Mouse (Mus musculus) retina, postnatal 1 day (tissue): ENCODE measurements around the gene Rfx3.
A peak's percentile ranks its signal among the peaks of the same experiment; 100 is the strongest.

Experiments
- DNase-seq: peaks from one replicate; pipeline ENCODE4 v3.0.0-alpha.2; 2012

The Rfx3 gene

DNA sequence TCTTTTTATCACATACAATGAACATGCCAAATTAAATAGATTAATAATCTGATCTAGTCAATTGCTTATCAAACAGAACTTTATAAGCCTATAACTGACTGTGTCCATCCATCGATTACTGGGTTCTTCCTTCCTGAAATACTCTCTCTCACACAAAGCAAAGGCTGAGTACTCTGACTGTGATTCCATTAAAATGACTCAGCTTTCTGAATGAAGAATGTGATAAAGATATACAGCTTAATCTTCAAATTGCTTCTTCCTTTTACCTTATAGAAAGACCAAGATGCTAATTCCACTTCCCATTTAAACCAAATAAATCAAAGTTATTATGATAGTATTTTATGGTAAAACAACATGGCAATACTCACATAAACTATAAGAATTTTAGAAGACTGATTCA is 105.8 kb downstream of the Rfx3 start:
- no peak for DNase-seq

DNA sequence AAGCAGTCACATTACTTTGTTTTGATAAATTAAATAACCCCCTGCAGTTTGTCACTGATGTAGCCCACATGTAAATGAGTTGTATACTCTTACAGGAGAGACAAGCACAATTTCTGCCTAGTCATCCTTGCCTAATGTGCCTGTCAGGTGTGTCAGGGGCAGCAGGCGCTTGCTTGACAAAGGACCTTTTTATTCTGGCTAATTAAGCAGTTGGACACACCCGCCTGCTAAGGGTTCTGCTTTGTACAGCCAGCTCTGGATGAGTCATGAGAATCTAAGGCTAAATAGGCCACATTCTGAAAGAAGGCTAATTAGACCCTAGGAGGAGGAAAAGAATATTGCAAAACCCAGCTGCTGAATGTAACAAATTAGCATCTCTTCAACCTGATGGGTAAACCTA is 106.3 kb downstream of the Rfx3 start:
- DNase-seq: peak; percentile 88

DNA sequence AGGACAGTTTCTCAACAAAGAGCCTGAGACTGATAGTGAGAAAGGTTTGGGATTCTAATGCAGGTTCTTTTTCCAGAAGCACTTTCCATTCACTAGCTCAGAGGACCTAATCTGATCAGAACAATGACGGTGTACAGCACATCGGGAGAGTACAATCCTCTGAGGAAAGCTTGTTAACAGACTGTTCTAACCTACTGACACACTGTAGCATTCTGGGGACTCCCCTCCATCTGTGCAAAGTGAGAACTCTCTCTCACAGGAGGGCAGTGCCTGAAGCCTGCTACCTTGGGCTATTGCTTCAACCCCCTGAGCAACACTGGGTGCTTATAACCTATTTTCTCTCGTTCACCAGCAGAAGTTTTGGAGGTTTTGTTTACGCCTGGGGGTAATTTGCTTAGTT is 106.8 kb downstream of the Rfx3 start:
- peak; percentile 60 for DNase-seq

DNA sequence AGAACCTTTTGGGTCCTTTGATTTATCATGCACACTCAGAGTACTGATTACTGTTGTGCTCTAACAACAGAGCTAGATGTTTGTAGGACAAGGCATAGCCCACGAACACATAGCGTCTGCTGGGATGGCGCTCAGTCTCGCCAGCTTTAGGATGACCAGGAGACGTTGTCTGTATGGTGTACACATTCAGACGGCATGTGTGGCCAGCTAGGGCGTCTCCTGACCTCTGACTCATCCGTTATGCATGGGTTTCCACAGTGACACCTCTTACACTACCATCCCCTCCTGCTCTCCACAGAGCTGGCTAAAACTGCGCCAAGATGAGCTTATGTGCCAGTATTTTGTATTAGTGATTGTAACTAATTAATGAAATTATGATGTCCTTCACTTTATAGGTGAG is 108.4 kb downstream of the Rfx3 start:
- no peak for DNase-seq

DNA sequence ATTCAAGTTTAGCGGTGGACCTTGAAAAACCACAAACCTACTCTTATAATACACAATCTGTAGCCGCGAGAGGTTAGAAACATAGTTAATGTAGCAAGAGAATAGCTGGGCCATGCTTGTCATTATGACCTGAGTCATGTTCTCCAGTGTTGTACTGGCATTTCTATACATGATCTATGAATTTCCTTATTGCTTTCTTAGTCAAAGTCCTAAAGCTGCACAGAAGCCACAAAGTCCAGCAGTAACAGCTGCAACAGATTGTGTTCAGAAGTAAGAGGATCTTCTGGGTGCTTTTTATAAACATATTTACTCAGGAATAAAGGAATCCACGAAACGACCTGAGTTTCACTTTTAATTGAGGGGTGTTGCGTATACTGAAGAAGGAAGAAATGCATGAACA is 109.3 kb downstream of the Rfx3 start:
- DNase-seq: no peak

DNA sequence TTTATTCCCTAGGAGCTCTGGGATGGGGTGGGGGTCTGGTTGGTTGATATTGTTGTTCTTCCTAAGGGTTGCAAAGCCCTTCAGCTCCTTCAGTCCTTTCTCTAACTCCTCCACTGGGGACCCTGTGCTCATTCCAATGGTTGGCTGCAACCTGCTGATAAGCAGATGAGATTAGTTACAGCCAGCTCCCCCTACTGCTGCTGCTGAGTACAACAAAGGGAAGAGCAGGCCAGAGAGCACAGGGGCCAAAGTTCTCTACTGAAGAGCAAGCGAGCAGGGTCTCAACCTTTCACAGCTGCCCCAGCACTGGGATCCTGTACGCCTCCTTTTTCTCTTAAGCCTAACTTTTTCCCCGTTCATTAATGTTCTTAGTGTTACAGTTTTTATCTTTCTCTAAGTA is 126.4 kb downstream of the Rfx3 start:
- DNase-seq: no peak

DNA sequence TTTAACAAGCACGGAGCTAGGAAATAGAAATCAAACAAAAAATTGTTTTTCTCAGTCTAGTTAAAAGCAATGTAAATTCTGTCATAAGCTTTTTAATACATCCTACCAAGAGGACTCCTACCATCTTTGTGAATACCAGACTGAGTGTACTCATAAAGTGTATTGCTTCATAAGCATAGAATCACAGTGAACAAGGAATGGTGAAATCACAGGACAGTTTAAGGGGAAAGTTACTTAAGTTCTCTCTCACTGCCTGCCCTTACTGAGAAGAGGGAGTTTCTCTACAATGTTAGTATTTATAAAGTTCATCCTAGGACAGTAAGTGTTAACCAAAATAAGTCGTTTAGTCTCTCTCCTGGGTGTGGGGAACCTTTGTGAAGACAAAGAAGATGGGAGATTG is 133.5 kb downstream of the Rfx3 start:
- DNase-seq: no peak

DNA sequence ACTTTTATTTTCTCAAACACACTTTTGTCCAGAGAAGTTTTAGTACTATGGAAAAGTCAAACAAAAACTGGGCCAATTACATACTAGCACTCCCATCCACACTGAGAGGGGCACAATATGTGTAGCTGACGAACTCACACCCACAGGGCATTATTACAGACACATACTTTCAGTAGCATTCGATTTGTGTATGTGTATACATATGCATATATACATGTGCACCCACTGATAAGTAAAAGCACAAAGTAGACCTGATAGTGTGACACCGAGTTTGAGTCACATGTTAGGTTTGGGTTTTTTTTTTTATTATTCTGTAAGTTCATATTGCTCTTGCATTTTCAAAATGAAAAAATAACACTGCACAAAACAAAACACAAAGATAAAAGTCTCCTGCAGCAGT is 140.2 kb downstream of the Rfx3 start:
- DNase-seq: no peak

DNA sequence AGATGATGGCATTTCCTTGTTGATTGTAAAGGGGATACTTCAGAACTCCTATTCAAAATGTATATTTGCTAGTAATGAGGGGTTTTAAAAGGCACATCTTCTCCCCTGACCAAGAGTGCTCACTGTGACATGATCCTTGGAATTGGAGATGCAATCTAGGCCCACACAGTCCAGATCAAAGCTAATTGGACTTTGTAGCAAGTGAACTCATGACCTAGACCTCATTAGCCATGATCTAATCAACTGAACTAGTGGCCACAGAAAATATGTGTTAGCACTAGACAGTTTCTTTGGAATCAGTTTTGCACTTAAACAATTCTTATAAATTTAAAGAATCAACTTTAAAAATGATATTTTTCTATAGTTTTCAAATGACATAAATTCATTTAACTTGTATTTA is 151.3 kb downstream of the Rfx3 start:
- peak; percentile 69 for DNase-seq

DNA sequence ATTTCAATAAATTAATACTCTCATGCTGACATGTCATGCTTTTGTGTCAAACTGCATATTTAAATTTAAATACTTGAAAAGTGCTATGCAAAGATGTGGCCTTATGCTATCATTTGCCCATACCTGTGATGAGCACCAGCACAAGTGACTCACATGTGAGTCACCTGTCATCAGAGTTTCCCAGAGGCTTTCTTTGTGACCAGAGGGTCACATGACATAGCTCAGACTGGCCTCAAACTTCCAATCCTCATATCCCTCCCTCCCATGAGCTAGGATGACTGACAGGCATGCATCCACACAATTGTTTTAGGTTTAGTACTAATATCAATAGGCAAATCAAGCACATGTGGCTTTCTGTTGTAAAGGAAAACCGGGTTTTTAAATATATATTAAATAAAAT is 162.0 kb downstream of the Rfx3 start:
- no peak for DNase-seq

DNA sequence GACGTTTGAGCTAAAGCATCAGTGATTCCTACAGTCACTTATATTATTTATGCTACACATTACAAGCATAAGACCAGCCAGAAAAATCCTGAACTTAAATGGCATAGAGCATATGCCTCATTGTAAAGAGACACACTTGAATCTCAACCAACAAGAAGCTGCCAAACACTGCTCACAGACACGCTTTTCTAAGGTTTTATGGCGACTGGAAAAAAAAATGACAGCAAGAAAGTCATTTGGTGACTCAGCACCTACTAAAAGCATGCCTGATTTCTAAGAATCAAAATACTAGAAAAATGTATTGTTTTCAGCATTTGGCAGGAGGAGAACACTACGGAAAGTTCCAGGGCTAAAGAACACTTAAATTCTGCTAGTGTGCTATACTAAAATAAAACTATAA is 163.9 kb downstream of the Rfx3 start:
- DNase-seq: no peak

DNA sequence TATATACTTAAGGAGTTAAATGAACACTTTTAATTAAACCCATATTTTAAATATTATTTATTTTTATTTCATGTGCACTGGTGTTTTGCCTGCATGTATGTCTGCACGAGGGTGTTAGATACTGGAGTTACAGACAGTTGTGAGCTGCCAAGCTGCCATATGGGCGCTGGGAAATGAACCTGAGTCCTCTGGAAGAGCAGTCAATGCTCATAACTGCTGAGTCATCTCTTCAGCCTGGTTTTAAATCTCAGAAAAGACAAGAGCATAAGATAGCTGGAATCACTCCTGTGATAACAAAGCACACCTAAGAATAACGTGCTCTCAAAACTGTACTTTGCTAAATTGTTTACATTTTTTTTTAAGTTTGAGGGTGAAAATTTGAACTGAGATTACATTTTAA is 172.3 kb downstream of the Rfx3 start:
- DNase-seq: peak; percentile 19

DNA sequence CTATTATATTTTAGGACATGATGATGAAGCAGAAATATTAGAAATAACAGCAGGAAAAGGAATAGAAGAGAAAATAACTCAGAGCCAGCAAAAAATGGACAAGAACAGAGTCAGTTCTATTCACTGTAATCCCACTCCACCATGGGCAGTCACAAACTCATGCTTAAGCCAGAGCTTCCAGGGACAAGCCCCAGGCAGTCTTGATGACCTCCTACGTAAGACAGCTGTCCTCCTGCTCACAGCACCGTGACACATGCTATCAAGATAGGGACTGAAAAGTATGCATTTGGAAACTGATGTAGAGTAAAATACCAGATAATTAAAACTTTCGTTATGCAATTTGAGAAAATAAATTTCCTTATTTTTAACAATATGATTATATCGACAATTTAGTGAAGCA is 172.9 kb downstream of the Rfx3 start:
- no peak for DNase-seq

DNA sequence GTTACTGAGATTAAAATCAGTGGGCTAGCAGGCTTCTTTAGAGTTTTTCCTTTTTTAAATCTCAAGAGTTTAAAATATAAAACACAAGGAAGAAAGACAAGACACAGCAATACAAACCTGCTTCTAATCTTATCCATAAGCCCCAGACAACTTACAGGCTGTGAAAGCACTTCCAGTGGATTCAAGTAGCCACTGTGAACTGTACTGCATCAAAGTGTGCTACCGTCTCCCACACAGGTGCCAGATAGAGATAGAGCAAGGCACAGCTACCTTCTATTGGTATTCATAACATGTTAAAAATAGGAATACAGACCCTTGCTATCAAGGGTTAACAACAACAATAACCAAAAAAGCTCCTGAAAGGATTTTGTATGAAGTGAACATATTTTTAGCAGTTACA is 178.5 kb downstream of the Rfx3 start:
- no peak for DNase-seq

DNA sequence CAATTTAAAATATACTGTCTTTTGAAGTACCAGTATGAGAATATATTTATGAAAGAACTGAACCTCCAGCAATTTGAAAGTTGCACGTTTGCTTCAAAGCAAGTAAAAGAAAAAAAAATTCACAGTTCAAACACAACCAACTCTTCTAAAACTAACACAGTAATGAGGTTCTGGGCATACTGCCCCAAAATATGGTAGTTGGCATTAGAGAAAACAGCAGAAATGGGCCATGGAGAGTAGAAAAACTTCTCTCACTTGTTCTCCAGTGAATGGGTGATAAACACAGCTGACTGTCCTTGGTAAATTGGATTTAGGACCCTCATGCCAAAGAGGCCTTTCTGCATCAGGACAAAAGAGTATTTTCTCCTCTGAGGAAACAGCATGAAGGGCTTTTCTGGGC is 182.7 kb downstream of the Rfx3 start:
- no peak for DNase-seq

DNA sequence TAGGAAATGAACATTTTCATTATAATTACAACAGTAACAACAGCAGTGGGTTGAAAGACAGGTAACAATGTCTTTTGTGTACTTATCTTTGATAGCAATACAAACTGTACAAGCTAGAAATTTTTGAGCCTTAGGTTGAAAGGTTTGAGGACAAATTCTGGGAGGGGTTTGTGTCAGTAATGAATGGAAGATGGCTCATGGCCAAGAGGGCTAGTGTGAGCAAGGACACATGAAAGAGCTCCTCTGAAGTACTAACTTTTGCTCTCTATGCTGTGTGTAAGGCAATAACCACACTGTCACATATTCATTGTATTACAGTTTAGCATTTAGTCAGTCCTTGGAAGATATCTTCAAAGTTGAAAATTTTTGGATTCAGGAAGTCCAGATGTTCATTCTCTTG is 193.3 kb downstream of the Rfx3 start:
- DNase-seq: no peak

DNA sequence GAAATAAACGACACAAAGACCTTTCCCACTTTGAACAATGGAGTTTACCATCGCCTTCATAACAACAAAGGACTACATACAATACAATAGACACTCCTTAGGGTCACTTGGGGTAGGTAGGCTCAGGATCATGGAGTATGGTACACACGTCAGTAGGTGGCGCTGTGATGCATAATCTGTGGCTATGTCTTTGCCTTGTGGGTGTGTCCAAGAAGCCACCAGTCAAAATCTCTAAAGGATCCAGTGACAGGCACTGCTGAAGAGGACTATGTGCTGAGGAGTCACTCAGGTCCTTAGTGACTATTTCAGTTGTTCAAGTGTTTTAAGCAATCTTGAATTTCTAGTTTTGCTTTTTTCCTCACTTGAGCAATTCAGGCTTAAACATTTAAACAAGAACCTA is 230.9 kb downstream of the Rfx3 start:
- DNase-seq: peak; percentile 46

DNA sequence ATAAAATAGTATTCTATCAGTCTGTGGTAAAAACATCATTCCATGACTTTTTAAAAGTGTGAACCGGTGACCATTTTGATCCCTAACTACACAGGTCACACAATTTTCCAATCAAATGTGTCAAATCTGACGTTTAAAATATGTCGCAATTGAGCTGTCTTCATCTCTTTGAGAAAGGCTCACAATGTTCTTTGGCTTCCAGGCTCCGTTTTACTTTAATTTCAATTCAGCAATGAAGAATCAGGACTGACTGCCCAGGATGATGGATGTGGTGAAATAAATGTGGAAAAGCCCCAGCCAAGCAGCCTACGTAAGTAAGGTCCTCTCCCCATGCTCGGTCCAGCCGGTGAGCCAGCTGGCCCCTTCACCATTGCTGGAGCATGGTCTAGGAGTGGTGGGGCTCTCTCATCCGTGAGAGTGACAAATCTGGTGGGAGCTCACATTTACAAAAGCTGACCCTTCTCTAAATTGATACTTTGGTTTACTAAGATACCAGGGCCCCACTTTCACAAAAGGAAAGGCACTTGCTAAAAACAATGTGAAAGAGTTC is 240.2 kb downstream of the Rfx3 start:
- no peak for DNase-seq

DNA sequence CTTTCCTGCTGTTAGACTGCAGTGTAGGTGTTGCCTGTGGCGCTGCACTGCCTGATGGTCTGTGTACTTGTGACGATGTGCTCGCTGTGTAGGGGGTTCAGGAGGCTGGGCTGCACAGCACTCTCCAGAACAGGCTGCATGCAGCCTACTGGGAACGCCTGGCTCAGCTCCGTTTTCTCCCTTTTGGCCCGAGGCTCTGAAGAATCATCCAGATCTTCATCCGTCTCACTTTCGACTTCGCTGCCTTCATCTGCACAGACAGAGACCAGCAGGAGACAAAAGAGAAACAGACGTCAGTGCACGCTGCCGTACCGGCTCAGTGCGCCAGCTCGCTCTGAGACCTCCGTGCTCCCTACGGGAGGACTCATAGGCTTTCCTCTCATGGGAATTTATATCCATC is 242.5 kb downstream of the Rfx3 start:
- DNase-seq: peak; percentile 67

DNA sequence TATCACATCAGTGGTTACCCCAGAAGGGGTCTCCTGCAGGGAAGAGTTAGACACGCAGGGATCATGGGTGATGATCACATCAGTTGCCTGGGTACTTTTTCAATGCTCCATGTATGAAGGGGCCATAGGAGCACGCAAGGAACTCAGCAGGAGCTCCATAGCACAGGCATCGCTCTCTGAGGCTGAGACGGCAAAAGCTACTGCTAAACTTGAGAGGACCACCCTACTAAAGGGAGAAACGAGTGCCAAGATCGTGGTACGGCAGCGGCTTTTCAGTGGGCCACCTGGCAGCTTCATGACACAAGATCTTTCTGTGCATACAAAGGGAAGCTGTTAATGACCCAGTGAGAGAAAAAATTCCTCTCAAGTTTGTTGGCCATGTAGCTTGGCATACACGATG is 250.7 kb downstream of the Rfx3 start:
- no peak for DNase-seq

DNA sequence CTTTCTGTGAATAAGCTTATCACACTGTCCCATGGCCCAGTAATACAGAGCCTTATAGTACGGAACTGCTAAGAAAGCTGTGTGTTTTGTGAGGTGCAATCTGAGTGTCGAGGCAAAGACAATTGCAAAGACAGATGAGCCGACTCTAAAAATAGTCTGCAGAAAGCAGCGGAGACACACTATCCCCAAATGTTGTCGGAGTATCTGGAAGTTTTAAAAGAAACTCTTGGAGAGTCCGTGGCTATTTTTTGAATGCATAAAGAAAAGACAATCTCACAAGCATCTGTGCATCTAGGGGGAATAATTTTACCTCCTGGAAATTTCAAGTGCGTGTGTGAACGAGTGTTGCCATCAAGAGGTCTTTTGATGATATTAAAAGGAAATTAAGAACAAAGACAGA is 251.6 kb downstream of the Rfx3 start:
- DNase-seq: no peak

DNA sequence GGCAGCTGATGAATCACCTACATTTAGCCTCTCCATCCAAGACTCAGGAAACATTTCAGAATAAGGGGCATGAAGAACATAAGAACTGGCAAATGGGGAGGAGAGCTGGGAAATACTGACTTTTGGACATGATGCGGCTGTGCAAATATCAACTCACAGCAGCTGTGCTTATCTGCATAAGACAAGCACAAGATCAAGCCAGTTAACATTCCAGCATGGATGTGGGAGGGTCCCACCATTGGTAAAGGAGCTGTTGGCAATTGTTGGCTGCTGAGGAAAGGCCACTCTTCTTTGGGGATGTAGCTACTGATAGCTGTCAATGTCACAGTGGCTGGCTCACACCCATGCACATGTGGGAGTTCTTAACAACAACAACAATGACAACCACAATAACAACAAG is 263.7 kb downstream of the Rfx3 start:
- DNase-seq: no peak

DNA sequence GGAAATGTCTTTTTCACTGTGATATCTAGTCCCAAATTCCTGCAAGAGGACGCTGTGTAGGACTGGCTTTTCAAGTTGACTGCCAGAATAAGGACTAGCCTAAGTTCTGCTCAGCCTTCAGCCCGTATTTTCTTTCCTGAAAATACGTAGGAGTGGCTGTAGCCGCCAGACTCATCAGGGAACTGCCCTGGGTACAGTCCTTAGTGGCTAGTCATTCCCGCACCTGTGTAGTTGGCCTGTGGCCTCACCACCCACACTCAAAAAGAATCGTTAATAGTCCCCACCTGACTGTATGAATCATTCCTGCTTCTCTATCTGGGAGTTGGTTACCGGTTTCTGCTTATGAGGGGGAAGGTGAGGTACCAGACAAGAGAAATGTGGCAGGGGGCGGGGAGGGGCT is 272.1 kb downstream of the Rfx3 start:
- DNase-seq: no peak

DNA sequence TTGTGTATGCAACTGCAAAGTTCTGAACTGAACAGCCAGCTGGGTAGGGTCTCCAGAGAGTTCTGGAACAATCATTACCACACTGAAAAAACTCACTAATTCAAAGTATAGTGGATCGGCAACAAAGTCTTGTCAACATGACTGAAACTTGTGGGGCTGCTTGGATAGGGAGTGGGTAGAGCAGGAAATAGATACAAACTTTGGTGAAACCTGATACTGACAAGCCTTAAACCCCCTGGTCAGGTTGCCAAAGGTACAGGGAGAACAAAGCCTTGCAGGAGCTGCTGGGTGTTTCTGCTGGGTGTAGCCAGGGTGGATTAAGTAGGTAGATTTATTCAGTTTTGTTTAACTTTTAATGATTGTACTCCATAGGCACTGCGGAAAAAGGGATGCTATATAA is 274.4 kb downstream of the Rfx3 start:
- no peak for DNase-seq

DNA sequence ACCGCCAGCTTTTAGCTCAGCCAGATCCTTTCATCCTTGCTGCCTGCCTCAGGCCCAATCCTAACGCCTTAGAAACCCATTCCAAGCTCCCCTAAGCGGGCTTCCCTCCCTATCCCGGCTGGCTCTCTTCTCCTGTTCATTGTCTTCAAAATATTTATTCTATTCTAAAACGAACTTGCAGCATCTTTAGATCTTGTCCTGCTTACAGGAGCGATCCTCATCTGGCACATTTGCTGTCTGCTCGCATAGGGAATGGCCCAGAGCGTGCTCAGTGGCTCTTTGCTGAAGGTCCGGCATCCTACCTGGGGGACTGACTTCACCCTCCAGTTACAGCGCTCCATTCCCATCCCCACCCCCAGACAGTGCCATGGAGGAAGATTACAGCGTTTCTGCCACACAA is 292.0 kb downstream of the Rfx3 start:
- DNase-seq: no peak

DNA sequence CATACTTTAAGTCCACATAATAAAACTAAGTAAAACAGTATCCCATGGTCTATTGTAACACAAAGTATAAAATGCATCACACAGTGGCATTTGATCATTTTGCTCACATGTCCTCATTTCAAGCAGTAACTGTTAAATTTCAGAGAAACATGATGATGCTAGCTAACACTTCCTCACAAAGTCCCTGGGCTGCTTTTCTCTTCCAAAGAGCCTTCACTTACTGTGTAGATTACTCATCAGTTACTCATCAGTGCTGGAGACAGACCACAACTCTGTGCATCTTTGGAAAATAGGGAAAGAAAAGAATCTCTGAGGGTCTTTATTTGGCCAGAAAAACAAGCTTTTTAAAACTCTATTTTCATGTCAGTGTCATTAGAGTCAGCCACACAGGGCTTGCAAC is 294.7 kb downstream of the Rfx3 start:
- no peak for DNase-seq
